Mouse (Mus musculus) liver, embryonic 14 days (tissue): ENCODE data around the gene Ifi27l2a. TPM values are rescaled to one million over a fixed set of nuclear protein-coding genes. Genes with fewer than 3 reads are reported as not detected.

Experiments
- polyA plus RNA-seq: library from polyadenylated mRNA; depleted of rRNA; stranded (reverse); fragments of >200 nt; gene quantifications from 2 replicates; pipeline ENCODE4 v1.2.3, GENCODE M21; 2012; rRNA removed

Gene Ifi27l2a
- polyA plus RNA-seq = 6.2 and 8.6 TPM in 2 replicates

DNA sequence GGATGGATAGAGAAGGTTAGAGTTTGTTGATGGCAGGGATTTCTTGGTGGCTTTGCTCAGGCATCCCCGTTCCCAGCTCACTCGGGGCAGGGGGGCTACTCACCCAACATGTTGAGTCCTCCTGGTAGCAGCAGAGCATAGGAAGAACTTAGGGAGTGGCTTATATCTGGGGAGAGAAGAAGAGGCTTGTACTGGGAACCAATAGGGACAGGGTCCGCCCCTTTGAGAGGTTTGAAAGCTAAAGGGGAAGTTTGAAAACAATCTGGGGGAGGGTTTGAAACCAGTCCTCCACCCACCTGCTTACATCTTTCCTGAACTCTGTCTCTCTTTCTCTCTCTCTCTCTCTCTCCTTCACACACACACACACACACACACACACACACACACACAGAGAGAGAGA is at the start of gene Ifi27l2a:
Ifi27l2a (minus strand) TSS at position 157 of the 400 bp plus-strand sequence.

DNA sequence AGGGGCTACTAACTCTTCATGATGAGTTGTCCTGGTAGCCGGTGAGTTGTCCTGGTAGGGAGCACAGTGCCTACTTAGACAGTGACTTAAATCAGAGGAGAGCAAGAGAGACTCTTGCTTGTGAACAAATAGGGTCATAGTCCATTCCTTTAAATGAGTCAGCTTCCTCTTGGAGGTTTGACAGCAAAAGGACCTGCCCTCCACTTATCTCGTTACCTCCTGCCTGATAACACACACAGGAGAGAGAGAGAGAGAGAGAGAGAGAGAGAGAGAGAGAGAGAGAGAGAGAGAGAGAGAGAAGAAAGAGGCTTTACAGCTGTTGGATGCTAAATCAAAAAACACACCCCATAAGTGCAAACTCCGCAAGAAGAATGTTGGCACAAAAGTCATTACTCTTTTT is 13.7 kb upstream of the Ifi27l2a start, which contains the start of gene Ifi27l2b:
Ifi27l2b (minus strand) TSS at position 84 of the 400 bp plus-strand sequence.

DNA sequence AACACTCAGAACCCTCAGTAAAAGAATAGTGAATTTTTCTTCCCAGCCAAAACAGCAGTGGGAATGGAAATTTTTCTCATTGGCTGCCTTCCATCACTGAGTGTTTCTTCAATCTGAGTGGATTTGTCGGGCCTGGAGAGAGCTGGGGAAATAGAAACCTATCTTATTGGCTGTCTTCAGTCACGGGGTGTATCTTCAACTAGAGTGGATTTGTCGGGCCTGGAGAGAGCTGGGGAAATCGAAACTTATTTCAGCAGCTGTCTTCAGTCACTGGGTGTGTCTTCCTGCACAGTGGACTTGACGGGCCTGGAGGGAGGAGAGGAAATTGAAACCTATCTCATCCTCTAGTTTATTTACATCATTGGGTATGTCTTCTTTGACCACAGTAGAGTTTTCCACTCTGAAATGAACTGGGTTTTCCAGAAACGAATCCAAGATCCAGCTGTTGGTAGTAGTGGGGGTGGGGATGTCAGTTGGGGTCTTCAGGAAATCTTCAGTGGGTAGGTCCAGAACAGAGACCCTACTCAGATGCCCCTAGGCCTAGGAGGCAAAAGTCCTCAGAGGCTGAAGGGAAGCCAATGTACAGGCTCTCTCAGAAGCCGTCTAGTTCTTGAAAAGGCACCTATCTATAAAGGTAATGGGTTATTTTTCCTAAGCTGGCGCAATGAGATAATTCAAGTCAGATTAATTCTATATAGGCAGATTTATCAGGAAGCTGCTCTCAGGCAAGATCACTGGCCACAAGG is 9.3 kb downstream of the Ifi27l2a start, which contains the start of gene Ifi27:
Ifi27 (plus strand) TSS at position 226 of the 746 bp plus-strand sequence.

DNA sequence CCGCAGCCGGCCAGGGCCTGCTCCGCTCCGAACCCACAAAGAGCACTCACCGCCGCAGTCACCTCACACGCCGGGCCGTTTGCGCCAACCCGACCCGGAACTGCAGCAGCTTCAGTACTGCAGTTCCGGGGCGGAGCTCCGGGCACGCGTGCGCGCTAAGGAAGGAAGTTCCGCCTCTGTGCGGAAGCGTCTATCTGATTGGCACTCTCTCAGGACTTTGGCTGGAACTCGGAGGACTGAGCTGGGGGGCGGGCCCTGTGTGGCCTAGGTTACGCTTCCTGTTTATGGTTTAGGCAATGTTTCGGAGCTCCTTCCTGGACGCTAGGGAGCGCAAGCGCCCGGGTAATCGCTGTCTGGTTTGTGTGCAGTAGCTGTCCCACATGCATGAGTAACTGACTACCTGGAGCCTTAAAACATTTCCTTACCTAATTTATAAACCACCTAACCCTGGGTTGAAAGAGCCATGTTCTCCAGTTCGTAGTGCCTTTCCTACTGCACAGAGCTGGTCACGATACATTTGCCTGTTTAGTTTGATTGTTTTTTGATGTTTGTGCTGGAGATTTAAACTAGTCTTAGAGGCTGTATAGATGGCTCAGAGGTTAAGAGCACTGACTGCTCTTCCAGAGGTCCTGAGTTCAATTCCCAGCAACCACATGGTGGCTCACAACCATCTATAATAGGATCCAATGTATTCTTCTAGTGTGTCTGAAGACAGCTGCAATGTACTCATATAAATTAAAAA is 17.6 kb downstream of the Ifi27l2a start, which contains the start of gene Ddx24:
Ddx24 (minus strand) TSS at position 102 of the 742 bp plus-strand sequence.

DNA sequence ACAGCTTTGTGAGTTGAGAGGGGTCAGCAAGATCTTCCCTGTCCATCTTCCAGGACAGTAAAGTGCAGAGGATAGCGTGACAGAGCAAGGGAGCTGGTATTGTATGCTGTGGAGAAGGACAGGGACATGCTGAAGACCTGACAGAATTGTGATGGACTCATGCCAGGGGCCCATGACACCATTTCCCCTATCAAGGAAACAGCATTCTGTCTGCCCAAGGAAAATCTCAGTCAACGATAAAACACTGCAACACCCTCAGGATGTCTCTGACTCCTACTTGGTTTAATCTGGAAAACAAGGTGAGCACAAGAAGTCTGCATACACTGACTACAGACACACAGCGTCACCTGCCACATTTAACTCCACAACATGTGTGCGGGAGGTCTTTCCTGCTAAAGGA is 35.8 kb downstream of the Ifi27l2a start, which contains the start of gene 9330161L09Rik:
9330161L09Rik (minus strand) TSS at position 101 of the 400 bp plus-strand sequence.

Other genes with a start within 250 kb of the Ifi27l2a start
- gene Prima1, start 201.5 kb downstream of the Ifi27l2a start, polyA plus RNA-seq = 0.10 TPM in 1 of 2 replicates, not detected in the other
- gene Fam181a, start 132.7 kb downstream of the Ifi27l2a start, polyA plus RNA-seq = not detected in 2 replicates
- gene Asb2, start 87.7 kb downstream of the Ifi27l2a start, polyA plus RNA-seq = 3.0 and 4.0 TPM in 2 replicates
- gene Otub2, start 55.0 kb downstream of the Ifi27l2a start, polyA plus RNA-seq = 13.4 and 16.0 TPM in 2 replicates
- 0.14 and 0.20 TPM in 2 replicates for gene 9330161L09Rik, start 35.9 kb downstream of the Ifi27l2a start, polyA plus RNA-seq
- gene Ddx24, start 17.9 kb downstream of the Ifi27l2a start, polyA plus RNA-seq = 23.5 and 28.4 TPM in 2 replicates
- 14.0 and 33.2 TPM in 2 replicates for gene Ifi27, start 9.5 kb downstream of the Ifi27l2a start, polyA plus RNA-seq
- not detected in 2 replicates for gene Ifi27l2b, start 13.5 kb upstream of the Ifi27l2a start, polyA plus RNA-seq
- gene Ppp4r4, start 88.6 kb upstream of the Ifi27l2a start, polyA plus RNA-seq = 0.95 and 1.2 TPM in 2 replicates
- 25.2 and 27.9 TPM in 2 replicates for gene Serpina10, start 187.8 kb upstream of the Ifi27l2a start, polyA plus RNA-seq
- gene Serpina6, start 213.5 kb upstream of the Ifi27l2a start, polyA plus RNA-seq = 769 and 833 TPM in 2 replicates
- 0.06 and 0.07 TPM in 2 replicates for gene Serpina16, start 232.5 kb upstream of the Ifi27l2a start, polyA plus RNA-seq